Mouse (Mus musculus): ENCODE data around the gene Stx8.

The Stx8 gene

DNA sequence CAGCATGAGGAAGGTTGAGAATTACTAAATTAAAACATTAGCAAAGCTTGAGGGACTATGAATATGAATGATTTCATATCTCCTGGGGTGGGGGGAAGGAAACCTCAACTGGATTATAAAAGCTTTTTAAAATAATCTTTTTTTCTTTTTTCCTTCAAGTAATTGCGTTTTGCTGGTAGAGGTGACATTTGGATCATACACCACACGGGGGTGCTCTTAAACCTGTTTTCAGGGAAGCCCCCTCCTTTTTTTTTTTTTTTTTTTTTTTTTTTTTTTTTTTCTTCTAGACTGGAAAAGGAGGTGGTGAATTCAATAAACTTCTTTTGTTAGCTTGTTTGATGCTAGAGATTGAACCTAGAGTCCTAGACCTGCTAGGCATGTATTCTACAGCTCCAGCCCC, 9.3 kb downstream of the Stx8 start:
- DNase-seq = peak; percentile 12 to 18

DNA sequence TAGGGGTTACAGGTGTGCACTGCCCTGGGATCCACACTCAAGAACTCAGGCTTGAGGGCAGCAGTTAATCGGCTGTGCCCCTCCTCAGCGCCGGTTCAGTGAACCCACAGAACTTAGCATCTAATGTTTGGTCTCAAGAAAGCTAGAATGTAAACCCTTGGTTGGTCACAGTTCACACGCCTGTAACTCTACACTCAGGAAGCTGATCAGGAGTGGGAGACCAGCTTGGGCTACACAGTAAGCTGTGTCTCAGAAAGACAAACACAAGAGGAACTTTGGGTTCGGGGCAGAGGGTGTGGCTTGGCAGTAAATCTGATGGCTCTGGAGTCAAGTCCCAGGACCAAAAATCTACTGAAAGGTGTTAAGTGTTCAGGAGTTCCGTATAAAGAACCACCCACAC, 17.6 kb downstream of the Stx8 start:
- DNase-seq = no peak

DNA sequence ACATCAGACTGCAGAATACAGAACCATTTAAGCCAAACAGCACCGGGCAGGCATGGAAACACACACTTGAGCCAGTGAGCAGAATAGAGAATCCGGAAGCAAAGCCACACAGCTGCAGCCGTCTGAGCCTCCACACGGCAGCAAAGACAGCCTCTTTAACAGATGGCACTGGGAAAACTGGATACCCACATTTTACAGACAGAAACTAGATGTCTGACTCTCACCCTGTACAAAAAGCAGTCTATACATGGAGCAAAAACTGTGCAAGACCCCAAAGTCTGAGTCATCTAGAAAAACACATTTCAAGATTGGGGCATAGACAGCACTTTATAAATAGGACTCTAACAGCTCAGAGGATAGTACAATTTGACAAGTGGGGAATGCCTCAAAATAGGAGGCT, 25.2 kb downstream of the Stx8 start:
- no peak for DNase-seq

GRCm38 (mm10) chr11:67995965-67996364, 30.0 kb downstream of the Stx8 start:
- no peak for DNase-seq

DNA sequence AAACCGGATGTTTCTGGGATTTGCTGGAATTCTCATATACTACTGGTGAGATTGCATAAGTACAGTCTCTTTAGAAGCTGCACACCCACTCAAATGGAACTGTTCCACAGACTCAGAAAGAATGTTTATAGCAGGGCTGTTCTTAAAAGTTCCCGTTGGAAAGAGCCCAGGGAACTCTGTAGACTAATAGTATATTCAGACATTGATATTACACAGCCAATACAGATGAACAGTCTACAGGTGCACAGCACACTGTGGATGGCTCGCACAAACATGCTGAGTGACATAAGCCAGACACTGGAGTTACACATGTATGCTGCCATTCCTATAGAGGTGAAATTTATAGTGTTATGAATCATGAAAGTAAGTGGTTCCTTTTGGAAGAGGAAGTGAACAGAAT, 32.9 kb downstream of the Stx8 start:
- DNase-seq = no peak

DNA sequence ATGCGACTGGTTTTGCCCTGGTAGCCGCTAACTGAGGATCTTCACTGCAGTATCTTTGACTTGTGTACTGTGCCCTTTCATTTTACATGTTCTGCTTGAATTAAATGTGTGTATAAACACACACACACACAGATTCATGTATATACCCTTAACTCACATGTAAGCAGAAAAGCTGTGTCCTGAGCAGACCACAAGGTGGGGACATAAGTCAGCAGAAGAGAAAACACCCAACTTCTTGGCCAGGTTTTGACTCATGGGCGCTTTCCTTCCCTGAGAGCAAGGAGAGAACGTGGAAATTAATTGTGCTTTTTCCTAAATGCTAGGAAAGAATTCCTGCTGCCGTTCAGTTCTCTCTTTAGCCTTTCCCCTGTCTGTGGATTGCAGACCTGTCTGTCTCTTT, 33.6 kb downstream of the Stx8 start:
- no peak for DNase-seq

- DNase-seq = peak; percentile 55 to 68
Observed at GRCm38 (mm10) chr11:68004191-68004590, 38.2 kb downstream of the Stx8 start.

DNA sequence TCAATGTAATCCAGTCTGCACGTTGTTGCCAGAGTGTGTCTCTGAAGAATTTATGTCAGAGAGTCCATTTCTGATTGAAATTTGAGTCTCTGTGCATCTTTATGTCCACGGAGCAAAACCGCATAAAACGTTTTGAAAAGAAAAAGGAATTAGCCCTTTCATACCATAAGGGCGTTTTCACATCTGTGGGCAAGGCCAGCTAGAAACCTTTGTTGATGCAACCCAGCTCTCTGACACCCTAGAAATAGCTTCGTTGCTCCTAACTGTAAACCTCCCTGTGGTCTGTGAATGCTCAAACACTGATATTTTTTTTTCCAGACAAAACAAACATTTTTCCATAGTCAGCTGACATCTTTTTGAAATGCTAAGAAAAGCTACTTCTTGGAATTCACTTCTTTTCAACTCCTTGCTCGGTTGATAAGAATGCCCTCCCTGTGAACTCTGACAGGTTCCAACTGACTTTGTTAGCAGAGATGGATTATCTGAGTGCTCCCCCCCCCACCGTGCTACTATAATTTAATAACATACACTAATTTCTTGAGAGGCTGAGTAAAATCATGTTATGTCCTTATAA, 40.3 kb downstream of the Stx8 start:
- no peak for DNase-seq

DNA sequence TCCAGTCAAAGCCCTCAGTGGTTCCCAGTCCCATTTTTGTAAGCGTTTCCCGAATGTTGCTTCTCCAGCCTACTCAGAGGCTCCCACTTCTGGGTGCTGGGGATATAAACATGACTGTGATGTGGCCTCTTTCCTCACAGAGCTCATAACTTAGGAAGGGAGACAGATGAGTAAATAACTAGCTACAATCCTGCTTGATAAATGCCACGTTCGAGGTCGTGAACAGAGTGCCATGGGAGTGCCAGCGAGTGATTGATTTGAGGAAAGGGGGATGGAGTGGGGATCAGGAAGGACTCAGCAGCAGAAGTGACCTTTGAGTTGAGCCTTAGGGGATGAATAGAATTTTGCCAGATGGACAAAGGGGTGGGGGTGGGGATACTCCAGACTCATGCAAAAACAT, 41.7 kb downstream of the Stx8 start:
- no peak for DNase-seq

- DNase-seq = no peak
Observed at GRCm38 (mm10) chr11:68009377-68009776, 43.4 kb downstream of the Stx8 start.

DNA sequence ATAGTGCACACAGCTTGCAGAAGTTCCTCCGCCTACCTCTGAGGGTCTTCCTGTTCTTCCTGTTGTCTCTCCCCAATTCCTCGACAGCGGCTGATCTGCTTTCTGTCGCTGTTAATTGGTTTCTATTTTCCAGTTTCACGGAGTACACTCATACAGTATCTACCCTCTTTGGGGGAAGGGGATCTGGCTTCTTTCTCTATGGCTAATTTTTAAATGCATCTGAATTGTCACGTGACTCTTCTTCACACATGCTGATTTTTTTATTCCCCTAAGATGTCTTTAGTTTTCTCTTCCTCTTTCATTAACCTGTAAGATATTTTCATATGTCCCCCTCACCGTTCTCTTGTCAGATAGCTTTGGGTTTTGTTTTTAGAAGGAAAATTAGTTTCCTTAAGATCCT, 46.2 kb downstream of the Stx8 start:
- no peak for DNase-seq

DNA sequence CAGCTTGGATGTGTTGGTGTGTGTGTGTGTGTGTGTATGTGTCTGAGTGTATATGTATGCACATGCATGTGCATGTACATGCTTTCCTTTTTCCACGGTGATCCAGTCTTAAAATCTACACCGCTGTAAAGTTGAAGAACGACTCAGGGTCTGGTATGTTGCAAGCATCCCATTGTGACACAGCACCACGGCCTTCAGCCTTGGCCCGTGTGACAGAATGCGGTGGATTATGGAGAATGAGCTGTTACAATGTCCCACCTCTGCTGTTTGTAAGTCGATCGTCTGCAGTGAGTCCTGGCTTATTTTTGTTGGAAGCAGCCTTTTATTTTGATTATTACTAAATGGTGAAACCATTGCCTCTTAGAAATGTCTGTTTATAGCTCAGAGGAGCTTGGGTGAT, 52.2 kb downstream of the Stx8 start:
- DNase-seq = no peak

- DNase-seq = no peak
Observed at GRCm38 (mm10) chr11:68019156-68019555, 53.2 kb downstream of the Stx8 start.

DNA sequence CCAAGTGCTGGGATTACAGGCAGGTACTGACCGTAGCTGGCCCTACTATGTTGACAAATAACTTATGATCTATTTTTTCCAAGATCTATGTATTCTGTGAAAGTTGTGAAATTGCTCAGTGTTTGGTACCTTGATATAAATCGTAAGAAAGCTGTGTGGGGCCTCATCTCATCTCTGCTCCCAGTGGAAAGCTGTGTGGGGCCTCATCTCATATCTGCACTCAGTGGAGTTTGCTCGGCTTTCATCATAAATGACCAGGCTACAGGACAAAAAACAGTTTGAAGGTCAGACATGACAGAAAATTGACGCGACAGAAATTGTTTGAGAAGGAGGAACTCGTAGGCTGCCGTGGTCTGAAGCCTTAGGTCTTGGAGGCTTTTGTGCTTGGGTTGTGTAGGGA, 56.0 kb downstream of the Stx8 start:
- no peak for DNase-seq

GRCm38 (mm10) chr11:68022895-68023294, 56.9 kb downstream of the Stx8 start:
- no peak for DNase-seq

DNA sequence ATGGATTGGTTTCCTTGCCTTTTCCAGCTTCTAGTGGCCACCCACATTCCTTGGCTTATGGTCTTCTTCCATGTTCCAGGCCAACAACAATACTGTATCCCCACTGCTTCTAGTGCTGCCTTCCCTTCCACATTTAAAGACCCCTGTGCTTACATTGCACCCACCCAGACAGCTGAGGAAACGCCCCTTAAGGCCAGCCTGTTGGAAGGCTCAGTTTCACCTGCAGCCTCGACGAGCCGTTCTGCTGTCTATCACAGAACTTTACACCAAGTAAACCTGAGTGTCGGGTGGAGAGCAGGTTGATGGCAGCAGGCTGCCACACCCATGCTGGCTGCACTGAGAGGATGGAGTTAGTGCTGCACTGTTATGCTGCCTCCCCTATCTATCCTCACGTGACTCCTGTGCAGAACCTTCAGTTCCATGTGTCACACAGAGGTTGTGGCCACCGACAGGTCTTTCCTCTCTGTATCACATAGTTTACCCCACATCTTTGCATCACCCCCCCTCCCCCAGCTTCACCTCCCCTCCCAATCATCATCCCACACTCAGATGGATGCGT, 57.9 kb downstream of the Stx8 start:
- no peak for DNase-seq

- DNase-seq = no peak
Observed at GRCm38 (mm10) chr11:68026590-68026989, 60.6 kb downstream of the Stx8 start.

DNA sequence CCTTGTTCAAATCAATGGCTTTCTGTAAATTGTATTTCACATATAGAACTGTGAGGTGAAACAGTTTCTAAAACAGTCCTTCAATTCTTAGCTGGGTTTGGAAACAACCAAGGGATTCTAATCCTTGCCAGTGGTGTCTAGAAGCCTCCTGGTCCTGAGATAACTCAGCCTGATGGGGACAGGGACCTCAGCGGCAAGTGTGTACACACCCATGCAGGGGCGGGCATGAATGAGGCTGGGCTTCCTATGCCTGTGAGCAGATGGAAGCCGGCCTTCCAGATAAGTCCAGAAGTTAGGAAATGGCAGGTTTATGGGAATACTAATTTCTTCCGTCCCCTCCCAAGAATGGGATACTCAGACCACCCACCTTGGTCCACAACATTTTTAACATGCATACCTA, 63.1 kb downstream of the Stx8 start:
- no peak for DNase-seq

DNA sequence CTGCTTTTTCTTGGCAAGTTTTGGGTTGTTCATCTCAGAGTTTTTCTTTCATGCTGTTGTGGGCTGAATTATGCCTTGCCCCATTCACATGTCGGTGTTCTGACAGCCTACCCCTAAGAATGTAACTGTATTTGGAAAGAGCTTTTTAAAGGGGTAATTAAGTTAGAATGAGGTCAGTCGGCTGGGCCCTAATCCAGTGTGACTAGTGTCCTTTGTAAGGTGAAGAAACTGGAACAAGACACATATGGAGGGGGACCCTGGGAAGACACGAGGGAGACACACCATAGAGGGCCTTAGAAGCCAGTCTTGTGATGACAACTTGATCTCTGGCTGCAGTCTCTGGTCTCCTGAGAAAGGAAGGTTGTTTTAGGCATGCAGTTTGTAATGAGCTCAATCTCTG, 63.9 kb downstream of the Stx8 start:
- no peak for DNase-seq

GRCm38 (mm10) chr11:68030771-68031170, 64.8 kb downstream of the Stx8 start:
- DNase-seq = no peak

GRCm38 (mm10) chr11:68032448-68032847, 66.5 kb downstream of the Stx8 start:
- no peak for DNase-seq

- DNase-seq = no peak
Observed at GRCm38 (mm10) chr11:68033331-68033926, 67.4 kb downstream of the Stx8 start.

DNA sequence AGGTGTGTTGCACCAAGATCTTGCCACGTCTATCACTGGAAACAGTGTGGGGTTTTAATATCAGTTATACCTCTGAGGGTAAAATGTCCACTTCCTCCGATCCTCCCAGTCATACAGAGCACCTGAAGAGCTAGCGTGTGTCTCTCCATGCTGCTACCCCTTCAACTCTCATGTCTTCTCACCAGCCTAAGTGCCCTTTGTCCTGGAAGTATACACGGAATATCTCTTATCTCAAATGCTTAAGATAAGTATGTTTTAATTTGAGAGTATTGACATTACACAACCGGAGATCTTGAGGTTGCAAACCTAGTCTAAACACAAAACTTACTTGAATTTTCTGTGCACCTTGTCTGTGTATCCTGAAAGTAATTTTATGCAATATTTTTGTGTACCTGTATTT, 68.4 kb downstream of the Stx8 start:
- DNase-seq = no peak

- DNase-seq = no peak
Observed at GRCm38 (mm10) chr11:68035303-68035891, 69.4 kb downstream of the Stx8 start.
